In genomic region chr12:101766228-101766852, GRCm38 (mm10) we compare ENCODE assay signal across 11 mouse cellular contexts. TPM values are rescaled to one million over a fixed set of nuclear protein-coding genes. Genes with fewer than 3 reads are reported as not detected.
A peak's percentile ranks its signal among the peaks of the same experiment; 100 is the strongest.
DNase-seq lines count a peak whose midpoint lies in the region; ATAC-seq lines count a peak whose summit lies in the region.
"Had no signal": no experiment of that assay in that cellular context is flagged by ENCODE, and none has a peak within 500 bp of the region (broad histone marks: within the 10 kb centered on the region; RNA-seq: fewer than 3 reads in every experiment).

No protein-coding gene starts in this region.

- peaks cover 20% of the 10 kb centered on the region for H3K4me1 ChIP-seq in heart, embryonic 15.5 days (replicated peaks)
- peaks cover 23% of the 10 kb centered on the region for H3K4me1 ChIP-seq in midbrain, embryonic 10.5 days

- H3K36me3 ChIP-seq in heart, embryonic 15.5 days, result no peaks in the 10 kb centered on the region
- H3K36me3 ChIP-seq in midbrain, embryonic 10.5 days, result no peaks in the 10 kb centered on the region

- H3K9ac ChIP-seq in heart, embryonic 15.5 days, result no peak overlapping the region

- peak; percentile 48 for DNase-seq in adrenal gland, postnatal 14 days
- DNase-seq in adrenal gland, adult 8-10 months, result no peak
- DNase-seq in 416B (ENCODE audit: low read depth), result peak; percentile 13
- DNase-seq in midbrain, embryonic 10.5 days (ENCODE audit: low spot score), result no peak
- no peak for DNase-seq in urinary bladder, postnatal 4 days (ENCODE audit: low spot score in 2 of 2)
- no peak for DNase-seq in urinary bladder, postnatal 10 days (ENCODE audit: low spot score)
- no peak for DNase-seq in neural tube, embryonic 10.5 days (ENCODE audit: extremely low spot score, low spot score)
- DNase-seq: gastrocnemius, postnatal 25 days had no signal

- peak overlapping the region; percentile 76 for H3K27ac ChIP-seq in heart, embryonic 15.5 days
- peak overlapping the region; percentile 52; the same call in 1 of the 2 replicates for H3K27ac ChIP-seq in midbrain, embryonic 10.5 days (replicated peaks)

- WGBS in heart, embryonic 15.5 days, result 65% methylated on average over 3 of the region's 3 CpGs
- 52% methylated on average over 3 of the region's 3 CpGs for WGBS in midbrain, embryonic 10.5 days

- H3K9me3 ChIP-seq in heart, embryonic 15.5 days (replicated peaks), result no peaks in the 10 kb centered on the region
- H3K9me3 ChIP-seq in midbrain, embryonic 10.5 days (replicated peaks), result no peaks in the 10 kb centered on the region

- no peak overlapping the region for H3K4me3 ChIP-seq in heart, embryonic 15.5 days
- no peak overlapping the region for H3K4me3 ChIP-seq in midbrain, embryonic 10.5 days

- H3K4me2 ChIP-seq in heart, embryonic 15.5 days, result no peak overlapping the region

- peak; percentile 73 for ATAC-seq in heart, embryonic 15.5 days (replicated peaks; ENCODE audit: insufficient number of reproducible peaks, insufficient read depth, low FRiP score, low read depth)

- no peaks in the 10 kb centered on the region for H3K27me3 ChIP-seq in heart, embryonic 15.5 days
- H3K27me3 ChIP-seq in midbrain, embryonic 10.5 days (ENCODE audit: low read depth, poor library complexity, severe bottlenecking), result no peaks in the 10 kb centered on the region; the same call in 1 of the 2 replicates

RNA-seq across cellular contexts. Expression of gene Tc2n, which starts 48.0 kb away (rescaled TPM):
- total RNA-seq in adrenal gland, postnatal 14 days (2021), result 1.2 and 1.8 TPM in 2 replicates
- total RNA-seq in adrenal gland, adult 8-10 months (2022), result 1 to 10 TPM in 3 of 4 experiments, under 1 TPM in 1; 0.80 to 1.8 (median 1.5) TPM
- polyA plus RNA-seq in heart, embryonic 15.5 days (2015; fragmentation: Nextera tagmentation; extraction: Ambion mirVana), result 0.49 and 0.74 TPM in 2 replicates
- 0.04 and 0.09 TPM in 2 replicates for polyA plus RNA-seq in midbrain, embryonic 10.5 days (2016; fragmentation: Nextera tagmentation; extraction: Ambion mirVana)
- total RNA-seq: common myeloid progenitor, adult 5-6 weeks; MEL had no signal

RNA-seq across cellular contexts. Expression of gene Fbln5, which starts 52.5 kb away (rescaled TPM):
- 57.7 and 60.3 TPM in 2 replicates for total RNA-seq in adrenal gland, postnatal 14 days (2021)
- total RNA-seq in adrenal gland, adult 8-10 months (2022), result 10 to 100 TPM; 37.6 to 66.7 (median 58.3) TPM
- polyA plus RNA-seq in heart, embryonic 15.5 days (2015; fragmentation: Nextera tagmentation; extraction: Ambion mirVana), result 215 and 348 TPM in 2 replicates
- 11.4 and 13.9 TPM in 2 replicates for polyA plus RNA-seq in midbrain, embryonic 10.5 days (2016; fragmentation: Nextera tagmentation; extraction: Ambion mirVana)
- total RNA-seq: common myeloid progenitor, adult 5-6 weeks; MEL had no signal

Comparison
In these comparisons a context has a peak if more than half of its experiments do, and no peak if none do; other contexts are left out.
1. DNase-seq: peak in adrenal gland, postnatal 14 days (single experiment) and 416B (single experiment); none in adrenal gland, adult 8-10 months (single experiment), midbrain, embryonic 10.5 days (single experiment), urinary bladder, postnatal 4 days (0 of 2), urinary bladder, postnatal 10 days (single experiment) and neural tube, embryonic 10.5 days (single experiment).